Mouse (Mus musculus): Measurements from ENCODE around the gene Gpr183.
A peak's percentile ranks its signal among the peaks of the same experiment; 100 is the strongest.

Gene Gpr183

DNA sequence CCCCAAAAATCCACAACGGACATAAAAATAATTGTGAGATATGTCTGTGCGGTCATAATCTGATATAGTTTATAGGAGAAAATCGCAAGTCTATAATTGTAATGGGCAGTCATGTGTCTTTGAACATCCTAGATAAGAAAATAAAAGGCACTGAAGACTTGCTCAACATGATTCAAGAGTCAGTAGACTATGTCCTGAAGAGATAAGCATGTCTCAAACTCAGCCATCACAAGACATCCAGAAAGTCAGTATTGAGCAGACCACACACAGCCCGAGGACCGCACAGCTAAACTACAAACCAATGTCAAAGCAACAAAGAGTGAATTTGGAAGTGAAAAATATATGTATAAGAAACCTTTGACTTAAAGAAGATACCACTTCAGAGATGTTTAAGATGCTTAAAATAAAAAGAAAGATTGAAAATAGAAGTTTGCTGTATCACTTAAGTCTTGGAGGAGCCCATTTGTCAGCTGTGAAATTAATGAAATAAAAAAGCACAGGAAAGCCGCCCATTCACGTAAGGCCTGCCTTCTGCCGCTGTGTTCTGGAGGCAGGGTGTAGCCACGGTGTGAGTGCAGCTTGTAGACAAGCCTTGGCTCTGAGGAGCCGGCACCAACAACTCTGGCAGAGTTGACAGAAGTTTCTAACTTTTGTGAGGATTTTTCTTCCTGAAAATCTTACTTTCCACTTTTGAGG lies 7.7 kb downstream of the Gpr183 start:
- DNase-seq (ENCODE audit: low read depth, low spot score), result no peak

DNA sequence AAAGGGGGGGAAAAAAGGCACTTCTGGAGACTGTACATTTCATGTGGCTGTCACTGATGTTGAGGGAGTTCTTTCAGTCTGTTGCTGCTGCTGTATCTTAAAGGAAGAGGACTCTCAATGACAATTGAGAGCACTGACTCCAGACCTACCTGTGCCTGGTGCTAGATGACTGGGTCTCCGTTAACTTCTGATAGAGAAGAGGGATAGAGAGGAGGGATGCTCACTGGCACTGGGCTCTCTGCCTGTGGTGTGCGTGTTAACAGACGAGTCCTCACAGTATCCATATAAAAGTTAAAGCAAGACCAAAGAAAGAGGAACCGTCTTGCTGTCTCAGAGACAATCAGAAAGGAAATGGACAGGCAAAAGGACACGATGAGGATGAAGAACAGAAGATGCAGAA lies 8.7 kb downstream of the Gpr183 start:
- no peak for DNase-seq (ENCODE audit: low read depth, low spot score)

DNA sequence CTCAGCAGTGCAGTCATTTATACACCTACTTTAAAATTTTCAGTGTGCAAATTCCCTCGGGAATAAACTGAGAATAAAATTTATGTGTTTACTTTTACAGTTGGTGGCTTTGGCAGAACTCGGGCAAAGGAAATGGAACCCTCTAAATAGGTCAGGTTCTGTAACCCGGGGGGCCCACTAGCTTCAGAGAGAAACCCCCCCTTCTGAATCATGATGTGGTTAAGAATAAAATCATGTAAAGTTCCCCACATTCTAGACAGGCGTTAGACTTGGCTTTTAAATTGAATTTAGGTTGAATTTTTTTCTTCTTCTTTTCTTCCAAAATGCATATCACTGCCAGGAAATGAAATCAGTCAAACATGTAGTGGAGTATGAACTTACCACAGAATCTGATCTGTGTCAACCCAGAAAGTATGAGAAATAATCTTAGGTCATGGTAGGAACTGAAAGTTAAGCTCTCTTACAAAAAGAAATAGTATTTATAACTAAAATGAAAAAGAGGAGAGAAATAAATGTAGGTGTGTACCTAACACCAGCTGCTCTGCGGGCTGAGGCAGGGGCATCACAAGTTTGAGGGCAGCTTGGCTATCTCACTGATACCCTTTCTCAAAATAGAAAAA lies 9.7 kb downstream of the Gpr183 start:
- DNase-seq (ENCODE audit: low read depth, low spot score), result no peak

DNA sequence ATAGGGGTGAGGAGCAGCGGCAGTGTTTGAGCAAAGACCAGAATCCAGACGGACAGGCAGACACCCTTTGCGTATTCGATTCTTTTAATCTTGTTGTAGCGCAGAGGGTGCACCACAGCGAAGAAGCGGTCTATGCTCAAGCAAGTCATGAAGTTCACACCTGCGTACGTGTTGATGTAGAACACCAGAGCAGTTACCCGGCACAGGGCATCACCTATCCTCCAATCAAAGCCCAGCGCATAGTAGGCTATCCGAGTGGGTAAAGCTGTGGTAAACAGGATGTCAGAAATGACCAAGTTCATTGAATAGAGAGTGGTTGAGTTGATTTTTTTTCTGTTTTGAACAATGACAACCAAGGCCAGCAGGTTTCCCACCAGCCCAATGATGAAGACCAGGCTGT lies 10.4 kb downstream of the Gpr183 start:
- DNase-seq (ENCODE audit: low read depth, low spot score), result no peak

DNA sequence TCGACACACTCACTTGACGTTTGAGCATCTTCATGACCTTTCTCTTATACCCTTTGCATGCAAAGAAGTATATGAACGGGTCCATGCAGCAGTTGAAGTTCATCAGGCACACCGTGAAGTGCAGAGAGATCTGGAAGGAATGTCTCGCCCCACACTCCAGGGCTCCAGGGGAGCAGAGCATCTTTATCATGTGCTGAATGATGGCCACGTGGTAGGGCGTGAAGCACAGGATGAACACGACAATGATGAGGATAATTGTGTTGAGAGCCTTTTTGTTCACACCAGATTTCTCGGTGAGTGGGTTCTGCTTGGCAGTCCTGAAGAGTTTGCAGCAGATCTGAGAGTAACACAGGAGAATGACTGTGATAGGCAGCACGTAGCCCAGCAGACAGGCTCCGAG lies 10.9 kb downstream of the Gpr183 start:
- peak; percentile 13 for DNase-seq (ENCODE audit: low read depth, low spot score)

DNA sequence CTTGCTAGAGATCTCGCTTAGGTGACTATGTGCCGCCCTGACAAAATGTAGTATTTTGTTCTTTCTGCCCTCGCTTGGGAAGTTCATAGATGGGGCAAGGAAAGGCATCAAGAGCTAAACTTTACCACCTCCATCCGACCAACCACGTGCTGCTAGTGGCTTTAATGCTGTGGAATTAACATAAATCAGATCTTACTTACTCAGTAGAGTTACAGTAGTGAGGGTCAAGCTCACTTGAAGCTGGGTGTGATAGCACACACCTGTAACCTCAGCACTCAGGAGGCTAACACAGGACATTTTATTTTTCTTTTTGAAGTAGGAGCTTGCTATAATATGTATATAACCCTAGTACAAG lies 13.0 kb downstream of the Gpr183 start:
- no peak for DNase-seq (ENCODE audit: low read depth, low spot score)

DNA sequence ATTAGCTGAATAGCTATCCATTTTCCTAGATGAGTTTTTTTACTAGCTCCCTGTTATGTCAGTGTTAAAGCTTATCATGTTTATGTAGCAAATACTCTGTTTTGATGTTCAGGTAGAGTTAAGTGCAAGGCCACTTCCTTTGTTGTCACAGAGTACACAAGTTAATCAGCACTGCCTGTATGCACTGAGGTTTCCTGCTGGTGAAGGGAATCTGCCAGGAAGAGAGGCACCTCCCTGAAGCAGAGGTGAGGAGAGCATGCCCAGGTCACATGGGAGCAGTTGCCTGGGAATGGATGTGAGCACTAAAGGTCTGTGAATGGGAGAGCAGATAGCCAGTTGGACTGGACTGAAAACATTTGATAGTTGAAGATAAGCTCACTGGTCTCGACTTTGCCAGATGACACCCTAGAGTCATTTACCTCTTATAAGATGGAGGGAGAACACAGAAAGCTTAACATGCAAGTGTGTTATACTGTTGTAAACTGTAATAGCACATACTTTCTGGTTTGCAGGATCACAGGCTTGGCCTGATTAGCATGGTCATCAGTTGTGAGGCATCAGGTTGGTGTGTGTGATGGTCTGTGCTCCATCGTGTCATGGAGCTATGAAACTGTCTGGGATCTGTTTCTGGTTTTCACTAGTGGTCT lies 13.5 kb downstream of the Gpr183 start:
- DNase-seq (ENCODE audit: low read depth, low spot score), result no peak

DNA sequence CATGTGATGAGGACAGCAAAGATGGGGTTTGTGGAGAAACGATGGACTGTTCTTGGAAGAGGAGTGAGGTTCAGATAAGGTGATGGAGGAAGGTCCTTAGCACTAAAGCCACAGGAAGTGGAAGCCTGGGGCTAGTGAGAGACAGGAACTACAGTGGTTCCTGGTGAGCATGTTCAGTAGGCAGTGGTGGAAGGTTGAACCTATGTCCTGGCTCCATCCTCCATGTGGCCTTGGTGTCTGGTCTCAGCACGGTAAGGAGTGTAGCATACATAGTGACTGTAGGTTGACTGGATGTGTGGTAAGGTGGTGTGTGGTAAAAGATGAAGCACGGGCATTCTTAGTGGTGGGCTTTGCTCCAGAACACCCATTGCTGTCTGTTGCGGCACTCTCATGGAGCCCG lies 15.1 kb downstream of the Gpr183 start:
- no peak for DNase-seq (ENCODE audit: low read depth, low spot score)

DNA sequence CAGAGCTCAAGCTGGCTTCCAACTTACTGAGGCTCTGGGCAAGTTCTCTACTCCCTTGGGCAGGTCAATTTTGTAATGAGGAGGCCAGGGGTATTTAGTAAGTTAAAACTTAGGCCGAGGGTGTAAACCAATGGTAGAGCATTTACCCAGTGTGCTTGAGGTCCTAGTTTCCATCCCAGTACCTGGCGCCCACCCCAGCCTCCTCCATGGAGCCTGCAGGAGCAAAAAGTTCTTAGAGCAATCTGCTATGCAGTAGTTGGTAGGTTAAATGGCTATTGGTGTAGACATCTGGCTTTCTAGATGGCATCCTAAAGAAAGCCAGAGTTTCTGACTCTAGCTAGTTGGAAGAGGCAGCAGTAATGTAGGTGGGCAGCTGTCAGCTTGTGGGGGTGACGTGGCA lies 15.6 kb downstream of the Gpr183 start:
- DNase-seq (ENCODE audit: low read depth, low spot score), result no peak

DNA sequence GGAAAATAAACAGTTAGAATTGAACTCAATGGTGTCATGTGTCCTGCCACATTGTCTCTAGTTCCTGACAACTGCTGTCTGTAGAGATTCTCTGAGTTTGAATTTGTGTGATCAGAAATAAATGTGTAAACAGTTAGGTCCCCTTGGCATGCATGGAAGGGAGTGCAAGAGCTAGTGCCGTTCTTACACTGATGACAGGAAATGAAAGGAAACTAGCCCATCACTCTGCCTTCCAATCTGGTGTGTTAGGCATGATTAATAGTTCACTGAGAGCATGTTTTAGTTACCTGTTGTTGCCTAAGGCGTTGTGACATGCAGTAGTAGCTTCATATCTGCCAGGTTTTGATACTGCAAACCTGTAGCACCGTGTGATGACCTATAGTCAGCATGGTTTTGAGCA lies 17.0 kb downstream of the Gpr183 start:
- no peak for DNase-seq (ENCODE audit: low read depth, low spot score)

DNA sequence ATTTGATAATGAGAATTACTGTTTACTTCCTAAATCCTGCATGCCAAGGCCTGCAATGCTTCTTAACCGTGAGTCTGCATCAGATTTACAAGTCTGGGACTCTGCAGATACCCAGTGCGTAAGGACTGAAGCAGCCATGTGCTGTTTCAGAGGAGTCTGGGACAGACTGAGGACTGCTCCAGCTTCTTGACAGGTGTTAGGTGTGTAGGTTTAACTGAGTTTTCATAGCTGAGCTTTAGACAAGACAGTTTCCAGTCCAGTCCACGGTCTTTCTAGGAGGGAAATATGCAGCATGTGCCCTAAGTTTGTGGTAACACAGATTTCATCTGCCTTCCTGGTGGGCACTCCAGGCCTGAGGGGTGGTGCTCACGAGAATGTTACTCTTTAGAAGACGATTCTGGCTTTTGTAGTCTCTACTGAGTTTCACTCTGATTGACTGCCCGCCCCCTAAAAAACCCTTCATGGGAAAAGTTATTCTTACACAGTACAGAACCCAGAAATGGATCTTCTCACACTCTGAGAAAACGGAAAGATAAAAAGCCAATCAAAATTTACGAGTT lies 17.7 kb downstream of the Gpr183 start:
- no peak for DNase-seq (ENCODE audit: low read depth, low spot score)

DNA sequence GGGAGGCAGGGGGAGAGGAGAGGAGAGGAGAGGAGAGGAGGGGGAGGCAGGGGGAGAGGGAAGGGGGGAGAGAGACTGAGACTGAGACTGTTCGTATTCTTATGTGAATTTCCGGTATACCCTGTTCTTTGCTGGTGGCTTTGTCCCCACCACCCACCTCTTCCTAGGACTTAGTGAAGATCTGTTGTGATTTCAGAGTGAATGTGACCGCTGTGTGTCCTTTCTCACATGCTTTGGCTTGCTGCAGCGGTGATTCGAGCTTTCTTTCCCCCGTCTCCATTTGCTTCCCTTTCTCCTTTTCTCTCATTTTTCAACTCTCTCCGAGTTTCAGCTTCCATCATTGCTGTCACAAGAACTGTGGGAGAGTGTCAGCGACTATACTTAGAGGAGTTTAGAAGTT lies 18.3 kb downstream of the Gpr183 start:
- peak; percentile 72 for DNase-seq (ENCODE audit: low read depth, low spot score)

DNA sequence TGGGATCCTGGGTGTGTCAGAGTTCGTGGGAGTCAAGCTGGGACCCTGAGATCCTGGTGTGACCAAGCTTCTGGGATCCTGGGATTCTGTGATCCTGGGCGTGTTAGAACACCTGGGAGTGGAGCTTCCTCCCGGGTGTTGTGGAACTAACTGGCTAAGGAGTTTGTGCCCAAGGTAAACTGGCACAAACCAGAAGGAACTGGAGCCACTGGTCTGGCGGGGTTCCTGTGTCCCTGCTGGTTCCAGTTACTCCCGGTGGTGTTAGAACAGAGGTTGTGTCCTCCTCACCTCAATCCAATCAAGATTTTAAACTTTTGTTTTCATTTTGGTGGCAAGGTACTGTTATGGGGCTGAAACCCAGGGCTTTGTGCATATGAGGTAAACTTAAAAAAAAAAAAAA lies 18.9 kb downstream of the Gpr183 start:
- DNase-seq (ENCODE audit: low read depth, low spot score), result peak; percentile 71

DNA sequence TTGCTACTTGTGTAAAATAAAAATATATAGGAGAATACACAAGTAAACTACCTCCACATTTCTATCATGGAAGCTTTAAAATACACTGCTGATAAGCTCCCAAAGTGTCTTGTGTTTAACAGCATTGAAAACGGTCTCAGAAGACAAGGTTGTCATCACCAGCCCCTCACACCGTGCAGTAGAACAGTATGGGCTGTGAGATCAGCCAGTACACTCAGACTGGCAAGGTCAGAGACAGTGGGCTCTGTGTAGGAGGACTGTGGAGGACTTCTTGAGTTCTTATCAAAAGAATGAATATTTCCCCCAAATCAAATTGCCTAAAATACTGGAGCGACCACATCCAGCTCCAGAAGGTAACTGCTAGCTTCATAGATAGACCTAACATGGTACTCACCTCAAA lies 25.4 kb downstream of the Gpr183 start:
- no peak for DNase-seq (ENCODE audit: low read depth, low spot score)

DNA sequence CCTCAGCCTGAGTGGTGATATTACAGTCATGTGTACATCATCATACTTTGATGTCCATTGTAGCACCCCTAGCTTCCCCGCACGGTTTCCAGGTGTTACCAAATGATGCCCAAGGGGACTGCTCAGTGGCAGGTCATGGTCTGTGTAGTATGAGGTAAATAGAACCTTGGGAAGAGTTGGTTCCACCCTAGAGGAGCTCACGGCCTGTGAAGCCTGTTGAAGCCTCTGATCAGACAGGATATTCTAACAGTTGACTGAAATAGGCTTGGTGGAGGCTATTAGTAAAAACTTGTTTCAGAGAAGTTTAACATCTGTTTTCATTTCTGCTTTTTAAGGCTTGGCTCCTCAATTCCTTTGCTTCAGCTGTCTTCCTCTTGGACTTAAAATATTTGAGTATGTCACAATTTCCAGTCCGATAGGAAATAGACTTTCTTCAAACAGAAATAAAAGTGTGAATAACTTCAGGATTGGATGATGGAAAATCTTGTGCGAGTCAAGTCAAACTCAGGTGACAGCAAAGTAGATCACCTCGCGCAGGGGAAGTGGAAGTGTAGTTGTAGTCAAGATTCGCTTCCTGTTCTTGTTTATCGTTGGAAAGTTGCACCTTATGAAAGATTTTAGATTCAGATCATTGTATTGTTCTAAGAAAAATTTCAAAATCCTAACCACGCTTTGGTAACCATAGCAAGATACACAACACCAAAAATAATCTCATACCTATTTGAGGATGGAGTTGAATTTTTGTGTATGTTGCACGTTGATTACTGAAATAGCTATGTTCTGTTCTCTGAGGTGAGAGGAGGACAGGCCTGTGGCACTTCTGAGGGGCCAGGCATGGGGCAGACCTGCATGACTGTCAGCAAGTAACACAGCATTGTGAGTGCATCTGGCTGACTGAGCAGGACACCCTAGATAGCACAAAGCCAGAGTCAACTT lies 26.5 kb downstream of the Gpr183 start:
- no peak for DNase-seq (ENCODE audit: low read depth, low spot score)

DNA sequence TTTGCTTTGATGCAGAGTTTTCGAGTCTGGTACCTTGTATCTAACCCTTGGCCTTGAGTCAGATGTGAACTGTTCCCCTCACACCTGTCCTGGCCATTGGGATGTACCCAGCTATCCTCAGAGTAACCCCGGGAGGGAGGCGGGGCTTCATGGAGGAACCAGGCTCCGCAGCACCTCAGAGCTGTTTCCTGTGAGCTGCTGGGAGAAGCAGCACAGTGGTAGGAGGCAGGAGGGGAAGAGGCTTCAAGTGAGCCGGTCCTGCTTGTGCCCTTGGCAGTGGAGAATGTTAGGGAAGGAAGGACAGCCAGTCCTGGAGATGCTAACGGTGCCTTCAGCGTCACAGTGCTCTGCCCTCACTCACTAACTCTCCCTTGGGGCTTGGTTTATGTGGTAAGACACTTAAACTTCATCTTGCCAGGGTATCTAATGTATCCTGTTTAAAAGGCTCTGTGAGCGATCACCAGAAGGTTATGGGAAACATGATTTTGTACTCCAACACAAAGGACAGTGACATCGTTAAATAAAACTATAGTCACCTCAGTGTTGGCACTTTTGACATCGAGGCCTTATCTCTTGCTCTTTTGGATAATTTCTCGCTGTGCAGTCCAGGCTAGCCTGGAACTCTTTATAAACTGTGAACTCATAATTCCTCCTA lies 27.3 kb downstream of the Gpr183 start:
- peak; percentile 23 for DNase-seq (ENCODE audit: low read depth, low spot score)

DNA sequence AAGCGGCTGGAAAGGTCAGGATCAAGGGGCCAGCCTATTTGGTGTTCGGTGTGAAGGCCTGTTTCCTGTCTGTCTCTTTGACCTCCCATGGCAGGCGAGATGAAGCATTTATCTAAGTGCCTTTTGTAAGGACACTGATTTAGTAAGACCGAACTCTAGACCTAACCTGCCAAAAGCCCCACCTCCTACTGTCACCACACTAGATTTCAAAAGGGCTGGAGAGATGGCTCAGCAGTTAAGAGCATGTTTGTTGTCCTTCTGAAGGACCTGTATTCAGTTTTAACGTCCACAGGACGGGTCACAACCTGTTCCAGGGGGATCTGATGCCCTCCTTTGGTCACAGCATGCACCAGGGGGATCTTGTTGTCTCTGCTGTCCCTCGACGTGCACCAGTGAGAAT lies 28.1 kb downstream of the Gpr183 start:
- no peak for DNase-seq (ENCODE audit: low read depth, low spot score)

DNA sequence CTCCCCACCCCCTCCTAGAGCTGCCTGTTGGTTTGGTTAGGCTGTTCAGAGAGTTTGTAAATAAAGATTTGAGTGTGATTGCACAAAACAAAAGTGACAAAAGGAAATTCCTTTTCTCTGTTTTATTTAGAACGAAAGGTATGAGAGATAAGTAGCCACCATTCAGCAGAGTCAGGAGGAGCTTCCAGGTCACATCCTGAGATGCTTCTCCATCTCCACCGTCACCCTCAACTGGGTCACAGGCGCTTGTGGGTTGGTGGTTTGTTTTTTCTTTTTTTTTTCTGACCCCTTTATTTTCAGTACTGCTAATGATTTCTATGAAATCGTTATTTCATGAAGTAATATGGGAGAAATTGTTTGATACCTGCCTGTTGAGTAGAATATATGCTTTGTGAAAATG lies 28.6 kb downstream of the Gpr183 start:
- DNase-seq (ENCODE audit: low read depth, low spot score), result no peak

DNA sequence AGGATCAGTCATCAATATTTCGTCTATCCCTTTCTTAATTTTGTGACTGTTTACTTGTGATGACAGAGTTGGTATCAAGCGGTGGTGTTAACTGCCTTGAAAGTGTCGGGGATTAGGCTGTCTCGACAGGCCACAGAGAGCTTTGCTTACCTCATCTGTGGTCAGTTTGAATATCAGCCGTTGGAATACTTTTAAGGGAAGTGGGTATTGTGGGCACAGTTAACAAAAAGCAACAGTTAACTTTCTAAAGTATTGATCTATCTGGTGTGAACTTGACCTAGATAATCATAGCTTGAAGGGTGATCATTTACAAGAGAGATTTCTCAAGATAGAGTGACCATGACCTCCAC lies 30.4 kb downstream of the Gpr183 start:
- DNase-seq (ENCODE audit: low read depth, low spot score), result no peak

DNA sequence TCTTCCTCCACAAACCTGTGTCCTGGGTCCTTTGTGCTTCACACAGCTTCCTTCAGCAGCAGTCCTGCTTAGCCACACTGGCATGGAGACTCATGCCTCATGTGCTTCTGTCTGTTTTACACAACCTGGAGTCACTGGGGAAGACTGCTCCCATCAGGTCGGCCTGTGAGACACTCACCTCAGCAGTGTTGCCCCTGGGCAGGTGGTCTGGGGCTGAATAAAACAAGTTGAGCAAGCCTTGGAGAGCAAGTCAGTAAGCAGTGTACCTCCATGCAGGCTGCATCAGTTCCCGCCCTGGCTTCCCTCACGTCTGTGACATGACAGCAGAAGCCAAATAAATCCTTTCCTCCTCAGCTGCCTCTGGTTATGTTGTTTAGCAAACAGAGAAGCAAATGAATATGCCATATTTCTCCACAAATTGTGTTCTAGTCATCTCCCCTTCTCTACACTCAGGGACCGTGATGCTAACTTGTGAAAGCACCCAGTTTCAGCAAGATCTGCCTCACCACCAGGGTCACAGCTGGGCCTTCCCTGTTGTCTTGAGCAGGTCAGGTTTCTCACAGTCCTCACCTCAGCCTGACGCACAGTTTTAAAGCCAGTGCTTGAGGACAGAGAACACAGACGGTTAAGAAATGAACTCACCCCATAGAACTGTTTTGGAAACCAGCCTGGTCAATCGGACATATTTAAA lies 30.9 kb downstream of the Gpr183 start:
- no peak for DNase-seq (ENCODE audit: low read depth, low spot score)

DNA sequence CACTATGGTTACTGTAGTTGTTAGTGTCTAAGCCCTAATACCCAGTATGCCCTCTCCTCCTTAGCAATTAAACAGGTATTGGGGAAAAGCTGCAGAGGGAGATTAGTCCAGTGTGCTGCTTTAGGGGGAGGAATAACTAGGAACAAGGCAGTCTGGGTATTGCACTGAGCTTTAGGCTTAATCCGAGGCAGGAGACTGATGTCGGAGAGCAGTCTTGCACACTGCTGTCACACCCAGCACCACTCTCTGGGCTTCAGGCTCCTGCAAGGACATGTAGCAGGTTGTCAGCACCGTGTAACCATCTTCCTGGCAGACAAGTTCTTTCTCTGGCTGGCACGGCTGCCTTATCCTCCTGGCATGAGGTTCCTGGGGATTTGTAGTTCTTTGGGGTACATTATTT lies 32.8 kb downstream of the Gpr183 start:
- DNase-seq (ENCODE audit: low read depth, low spot score), result no peak

Data from R1 (cell line).